Mouse (Mus musculus) bone marrow macrophage, adult 2 months (primary cell): ENCODE measurements around the gene Cln6.

Experiments
- CTCF ChIP-seq: IDR thresholded peaks from 2 replicates; pipeline ENCODE4 v1.5.1; 2012; ENCODE audit warnings: low read depth, mild to moderate bottlenecking, low read length, moderate library complexity
- POLR2A ChIP-seq: IDR thresholded peaks from 2 replicates; pipeline ENCODE4 v1.6.1; 2012; ENCODE audit warnings: mild to moderate bottlenecking, low read depth, low read length, borderline replicate concordance

- TF ChIP-seq POLR2A, result no peak
- TF ChIP-seq CTCF, result no peak
These were observed 10.1 kb downstream of the Cln6 start for GRCm38 (mm10) chr9:62848641-62849040.
